Mouse (Mus musculus): ENCODE measurements around the gene Ykt6.
"Not testable (repeated sequence)": the region's sequence is repeated elsewhere in the genome, so short reads cannot be mapped to it uniquely, and the experiment has no call there.

Ykt6 gene

GRCm38 (mm10) chr11:5955546-5956276, at the start of gene Ykt6:
Gene Ykt6 (plus strand): TSS chr11:5955693.
- ATAC-seq (ENCODE audit: low TSS enrichment), result peak; percentile 92

DNA sequence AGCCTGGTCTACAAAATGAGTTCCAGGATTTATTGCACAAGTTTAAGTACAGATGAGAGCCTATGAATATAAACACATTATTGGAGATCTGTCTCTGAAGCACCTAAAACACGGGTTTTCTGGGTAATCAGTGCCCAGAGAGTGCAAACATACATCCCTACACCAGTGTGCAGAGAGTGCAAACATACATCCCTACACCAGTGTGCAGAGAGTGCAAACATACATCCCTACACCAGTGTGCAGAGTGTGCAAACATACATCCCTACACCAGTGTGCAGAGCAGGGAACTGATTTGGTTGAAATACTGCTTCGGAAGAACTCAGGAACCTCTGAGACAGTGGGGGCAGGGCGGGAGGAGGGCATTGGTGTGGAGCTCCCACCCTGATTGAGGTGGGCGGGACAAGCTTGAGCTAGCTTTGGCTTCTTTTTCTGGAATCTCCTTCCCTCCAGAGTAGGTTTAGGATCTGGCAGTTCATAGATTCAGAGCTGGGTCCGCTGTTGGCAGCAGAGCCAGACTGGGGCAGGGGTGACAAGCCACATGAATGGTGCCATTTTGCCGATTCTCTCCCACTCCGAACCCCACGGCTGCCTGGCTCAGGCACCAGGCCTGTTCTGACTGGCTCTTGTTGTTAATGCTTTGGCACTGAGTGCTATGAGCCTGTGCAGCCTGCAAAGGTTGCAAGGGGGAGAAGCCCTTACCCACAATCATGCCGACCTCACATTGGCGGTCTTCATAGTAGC, 49.5 kb upstream of the Ykt6 start:
- no peak for ATAC-seq (ENCODE audit: low TSS enrichment)

DNA sequence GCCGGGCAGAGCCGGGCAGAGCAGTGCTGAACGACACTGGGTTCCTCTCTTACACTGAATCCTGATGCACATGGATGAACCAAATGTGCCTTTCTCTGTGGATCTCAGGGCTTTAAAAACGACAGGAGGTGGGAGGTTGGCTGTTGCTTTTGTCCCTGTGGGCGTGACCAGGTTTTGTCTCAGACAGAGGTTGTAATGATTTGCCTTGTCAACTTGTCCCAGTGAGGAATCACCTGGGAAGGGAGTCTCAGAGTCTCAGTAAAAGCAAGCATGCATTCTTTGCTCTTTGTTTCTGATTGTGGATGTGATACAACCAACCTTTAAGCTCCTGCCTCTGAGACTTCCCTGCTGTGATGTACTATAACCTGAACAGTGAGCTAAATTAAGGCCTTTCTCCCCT, 48.4 kb upstream of the Ykt6 start:
- no peak for ATAC-seq (ENCODE audit: low TSS enrichment)

GRCm38 (mm10) chr11:5908642-5909041, 46.9 kb upstream of the Ykt6 start:
- no peak for ATAC-seq (ENCODE audit: low TSS enrichment)

DNA sequence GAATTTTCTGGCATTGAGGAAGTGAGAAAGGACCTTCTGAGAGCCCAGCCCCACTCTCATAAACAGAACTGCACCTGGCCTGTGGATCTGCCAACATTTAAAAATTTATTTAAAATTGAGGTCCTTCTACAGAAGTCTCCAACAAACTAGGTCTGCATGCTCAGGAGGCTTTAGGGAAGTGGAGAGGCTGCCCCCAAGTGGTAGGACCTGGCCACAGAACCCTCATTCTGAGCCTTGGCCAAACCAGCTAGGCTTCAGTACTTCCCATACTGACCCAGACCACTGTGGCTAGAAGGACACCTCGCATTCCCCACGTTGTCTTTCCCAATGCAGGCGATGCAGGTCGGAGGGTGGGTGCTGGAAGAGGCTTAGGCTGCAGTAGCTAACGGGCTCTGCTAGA, 42.9 kb upstream of the Ykt6 start:
- ATAC-seq (ENCODE audit: low TSS enrichment), result peak; percentile 79

DNA sequence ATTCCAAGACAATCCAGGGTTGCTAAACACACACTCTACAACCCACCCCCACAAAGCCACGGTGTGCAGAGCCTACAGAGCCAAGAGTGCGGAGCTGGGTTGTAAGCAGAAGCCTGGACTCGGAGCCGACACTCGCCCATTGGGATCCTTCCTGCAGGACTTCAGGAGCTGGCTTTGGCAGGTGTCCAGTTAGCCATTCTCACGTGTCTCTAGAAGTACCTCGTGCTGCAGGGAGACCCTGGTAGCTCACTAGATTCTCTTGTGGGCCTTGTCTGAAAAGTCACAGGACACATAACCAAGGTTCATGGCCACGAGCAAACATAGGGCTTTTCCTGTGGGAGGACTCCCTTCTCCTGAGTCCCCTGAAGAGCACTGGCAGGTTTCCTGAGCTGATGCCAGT, 42.2 kb upstream of the Ykt6 start:
- ATAC-seq (ENCODE audit: low TSS enrichment), result peak; percentile 42; the same call in 1 of the 2 replicates

- 0 out of 2 replicates have a peak, but pooled peaks have one; percentile 22 for ATAC-seq (ENCODE audit: low TSS enrichment)
Measured at GRCm38 (mm10) chr11:5913936-5914335, 41.6 kb upstream of the Ykt6 start.

DNA sequence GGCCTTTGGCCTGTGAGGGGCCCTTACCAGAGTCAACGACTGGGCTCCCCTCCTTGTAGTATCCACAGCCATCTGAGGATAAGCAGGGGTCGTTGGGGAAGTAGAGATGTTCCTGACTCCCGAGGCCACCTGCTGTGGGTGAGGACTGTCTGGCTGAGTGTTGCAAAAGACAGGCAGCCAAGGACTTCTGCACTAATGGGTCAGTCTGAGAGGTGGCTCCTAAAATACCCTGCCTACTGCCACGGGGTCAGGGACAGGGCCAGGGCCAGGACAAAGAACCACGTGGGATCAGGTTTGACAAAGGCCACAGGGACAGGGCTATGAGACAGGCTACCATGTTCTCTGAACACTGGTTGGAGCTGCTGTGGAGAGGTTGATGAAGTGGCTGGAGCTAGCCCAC, 40.6 kb upstream of the Ykt6 start:
- ATAC-seq (ENCODE audit: low TSS enrichment), result no peak

DNA sequence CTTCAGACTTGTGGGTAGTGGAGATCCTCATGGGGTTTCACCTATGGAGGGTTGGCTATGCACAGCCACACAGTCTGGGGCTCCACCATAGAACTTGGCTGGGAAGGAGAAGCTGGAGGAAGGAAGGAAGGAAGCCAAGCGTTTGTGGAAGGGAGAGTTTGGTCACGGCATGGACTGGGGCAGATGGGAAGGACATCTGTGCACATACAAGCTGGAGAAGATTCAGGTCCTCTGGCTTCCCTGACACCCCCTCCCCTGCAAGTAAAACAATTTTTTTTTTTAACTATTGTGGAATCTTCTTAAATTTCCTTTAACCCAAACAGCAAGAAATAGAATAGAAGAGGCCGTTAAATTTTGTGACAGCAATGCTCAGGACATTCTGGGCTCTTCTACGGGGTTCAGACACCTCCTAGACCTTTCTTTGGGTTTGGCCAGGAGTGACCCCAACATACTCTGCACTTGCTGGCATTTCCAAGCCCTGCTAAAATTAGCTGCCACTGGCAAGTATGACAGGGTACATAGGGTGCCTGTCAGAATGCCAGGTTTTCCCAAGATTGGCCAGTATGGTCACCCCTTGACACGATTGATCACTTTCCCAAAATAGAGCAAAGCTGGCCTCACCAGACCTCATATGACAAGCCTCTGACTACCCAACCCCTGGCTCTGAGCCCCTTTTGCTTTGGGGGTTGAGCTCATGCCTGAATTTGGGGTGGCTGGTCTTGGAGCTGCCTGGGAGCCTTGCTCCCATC, 39.9 kb upstream of the Ykt6 start:
- peak; percentile 42; the same call in 1 of the 2 replicates for ATAC-seq (ENCODE audit: low TSS enrichment)

GRCm38 (mm10) chr11:5916178-5916548, 39.3 kb upstream of the Ykt6 start:
- ATAC-seq (ENCODE audit: low TSS enrichment), result 0 out of 2 replicates have a peak, but pooled peaks have one; percentile 17

DNA sequence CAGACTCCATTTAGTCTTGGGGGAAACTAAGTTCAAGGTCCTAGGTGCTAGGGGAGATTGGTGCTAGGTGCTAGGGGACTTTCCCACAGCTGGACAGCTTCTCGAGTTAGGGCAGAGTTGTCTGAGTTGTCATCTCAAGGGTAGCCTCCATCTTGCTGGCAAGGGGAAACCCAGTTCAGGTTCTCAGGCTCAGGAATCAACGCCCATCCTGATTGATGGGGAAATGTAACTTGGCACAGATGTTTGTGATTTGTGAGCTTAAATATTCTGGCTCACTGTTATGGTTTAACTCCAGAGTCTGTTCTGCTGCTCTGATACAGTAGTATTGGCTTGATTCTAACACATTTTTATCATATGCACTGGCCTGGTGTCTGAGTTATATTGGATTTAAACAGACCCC, 37.4 kb upstream of the Ykt6 start:
- ATAC-seq (ENCODE audit: low TSS enrichment), result no peak

DNA sequence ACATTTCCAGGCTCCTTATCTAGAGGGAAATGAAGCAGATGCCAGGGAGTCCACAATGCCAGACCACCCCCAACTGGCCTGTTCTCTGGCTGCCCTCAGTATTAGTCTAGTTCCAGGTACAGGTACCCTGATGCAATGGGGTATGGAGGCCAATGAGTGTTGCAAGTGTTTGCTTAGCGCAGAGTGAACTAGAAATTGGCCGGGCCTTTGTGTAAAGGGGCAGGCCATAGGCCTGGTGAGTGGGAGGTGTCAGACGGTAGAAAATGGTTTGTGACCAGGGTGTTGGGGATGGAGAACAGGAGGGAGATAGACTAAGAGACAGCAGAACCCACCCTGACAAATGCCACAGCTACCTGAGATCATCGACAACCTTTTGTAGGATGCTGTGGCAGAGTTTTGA, 35.9 kb upstream of the Ykt6 start:
- no peak for ATAC-seq (ENCODE audit: low TSS enrichment)

DNA sequence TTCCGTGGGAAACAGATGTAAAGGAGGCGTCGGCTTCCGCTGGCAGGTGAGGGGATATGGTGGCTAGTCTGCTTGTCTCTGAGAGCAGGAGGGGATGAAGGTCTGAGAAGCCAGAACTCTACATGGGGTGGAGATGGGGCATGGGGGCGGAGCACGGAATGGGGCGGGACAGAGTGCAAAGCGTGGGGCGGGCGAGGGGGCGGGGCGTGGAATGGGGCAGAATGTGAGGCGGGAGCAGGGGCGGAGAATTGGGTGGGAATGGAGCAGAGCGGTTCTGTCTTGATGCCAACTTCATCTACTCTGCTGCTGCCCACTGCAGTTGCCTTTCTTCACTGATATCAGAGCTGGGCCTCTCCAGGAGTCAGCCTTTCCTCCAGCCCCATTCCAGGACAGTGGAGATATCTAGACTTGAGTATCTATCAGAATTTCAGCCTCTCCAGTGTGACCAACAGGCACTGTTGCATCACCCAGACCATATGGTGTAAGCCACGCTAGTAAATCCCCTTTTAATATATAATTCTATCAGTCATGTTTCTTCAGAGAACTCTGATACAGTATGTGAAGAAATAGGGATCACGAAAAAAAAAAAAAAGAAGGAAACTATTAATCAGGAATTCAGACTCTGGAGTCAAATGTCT, 35.1 kb upstream of the Ykt6 start:
- ATAC-seq (ENCODE audit: low TSS enrichment), result no peak

DNA sequence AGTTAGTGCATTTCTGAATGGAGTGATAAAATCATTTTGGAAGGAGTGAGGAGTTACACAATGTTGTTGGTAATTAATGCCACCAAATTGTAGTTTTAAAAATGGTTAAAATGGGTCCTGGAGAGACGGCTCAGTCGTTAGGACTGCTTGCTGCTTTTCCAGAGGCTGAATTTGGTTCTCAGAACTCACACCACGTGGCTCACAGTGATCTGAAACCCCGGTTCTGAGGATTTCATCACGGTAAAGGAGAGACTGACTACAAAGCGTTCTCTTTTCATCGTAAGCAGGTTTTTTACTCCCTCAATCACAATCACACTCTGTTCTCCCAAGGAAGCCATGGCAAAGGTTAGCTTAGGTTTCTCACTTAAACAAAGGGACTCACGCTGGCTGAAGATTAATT, 30.8 kb upstream of the Ykt6 start:
- ATAC-seq (ENCODE audit: low TSS enrichment), result no peak

DNA sequence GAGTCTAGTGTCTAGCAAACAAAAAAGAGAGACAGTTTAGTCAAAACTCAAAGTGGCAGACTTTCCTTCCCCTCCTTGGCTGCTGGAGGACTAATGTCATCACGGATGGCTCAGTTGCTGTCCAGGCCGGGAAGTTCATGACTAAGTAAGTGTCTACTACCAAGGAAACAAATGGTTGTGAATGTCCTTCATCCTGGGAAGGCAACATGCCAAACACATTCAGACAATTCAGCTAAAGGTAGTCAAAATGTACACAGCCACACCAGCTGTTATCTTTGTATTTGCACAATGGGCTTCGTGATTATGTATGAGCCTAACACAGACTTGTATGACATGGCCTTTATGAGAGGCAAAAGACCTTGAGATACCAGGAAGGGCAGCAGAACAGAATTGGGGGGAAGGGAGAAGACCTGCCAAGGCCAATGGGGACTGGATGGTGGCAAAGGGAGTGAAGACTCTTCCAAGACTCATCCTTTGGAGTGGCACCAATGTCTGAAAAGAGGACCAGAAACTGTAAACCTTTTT, 28.7 kb upstream of the Ykt6 start:
- no peak for ATAC-seq (ENCODE audit: low TSS enrichment)

DNA sequence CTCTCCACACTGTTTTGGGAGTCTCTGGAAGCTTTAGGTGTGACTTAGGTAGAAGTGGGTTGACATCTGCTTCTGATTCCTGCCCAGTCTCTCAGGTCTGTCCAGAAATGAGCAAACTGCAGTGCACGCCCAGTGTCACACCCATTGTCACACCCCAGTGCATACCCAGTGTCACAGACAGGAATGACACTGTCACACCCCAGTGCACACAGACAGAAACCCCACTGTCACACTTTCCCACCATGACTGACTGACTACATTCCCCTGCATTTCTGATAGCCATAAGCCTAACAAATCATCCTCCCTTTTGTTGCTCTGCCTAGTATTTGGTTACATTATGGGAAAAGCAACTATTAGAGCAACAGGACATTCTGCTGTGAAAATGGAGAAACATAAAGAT, 24.9 kb upstream of the Ykt6 start:
- no peak for ATAC-seq (ENCODE audit: low TSS enrichment)

GRCm38 (mm10) chr11:5931947-5932346, 23.5 kb upstream of the Ykt6 start:
- ATAC-seq (ENCODE audit: low TSS enrichment), result not testable (repeated sequence)

- ATAC-seq (ENCODE audit: low TSS enrichment), result not testable (repeated sequence)
Measured at GRCm38 (mm10) chr11:5934531-5934930, 21.0 kb upstream of the Ykt6 start.

GRCm38 (mm10) chr11:5942966-5943365, 12.5 kb upstream of the Ykt6 start:
- ATAC-seq (ENCODE audit: low TSS enrichment), result no peak

DNA sequence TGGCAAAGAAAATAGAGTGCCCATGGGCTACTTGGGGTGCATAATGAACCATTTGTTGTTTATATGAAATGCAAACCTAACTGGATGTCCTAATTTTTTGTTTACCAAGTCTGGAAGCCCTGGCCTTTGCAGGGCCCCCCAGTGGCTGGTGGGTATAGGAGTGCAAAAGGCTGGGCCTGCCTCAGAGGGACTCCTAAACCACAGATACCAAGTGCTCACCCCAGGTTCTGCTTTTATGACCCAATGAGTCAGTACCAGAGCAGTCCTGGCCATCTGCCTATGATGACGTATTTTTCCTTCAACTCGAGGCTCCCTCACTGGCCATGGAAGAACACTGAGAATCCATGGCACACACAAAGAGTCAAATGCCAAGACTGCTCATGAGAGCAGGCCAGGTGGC, 10.4 kb upstream of the Ykt6 start:
- ATAC-seq (ENCODE audit: low TSS enrichment), result no peak

GRCm38 (mm10) chr11:5947796-5948195, 7.7 kb upstream of the Ykt6 start:
- ATAC-seq (ENCODE audit: low TSS enrichment), result no peak

All from frontal cortex, adult (tissue).